Mouse (Mus musculus) kidney, postnatal 0 days (tissue): ENCODE measurements around the gene Mitf. TPM values are rescaled to one million over a fixed set of nuclear protein-coding genes. Genes with fewer than 3 reads are reported as not detected.

Source experiments
- ATAC-seq: fragments of 200-750 bp; cut with Nextera tagmentation; replicated peaks from 2 replicates; pipeline ENCODE4 v1.8.0; 2017; ENCODE audit warnings: low read depth, moderate number of reproducible peaks, moderate TSS enrichment, moderate library complexity; ENCODE audit not compliant: low FRiP score
- DNase-seq: peaks from one replicate; pipeline ENCODE4 v3.0.0-alpha.2; 2016; ENCODE audit warnings: low spot score
- H3K27ac ChIP-seq: fragments of 300-500 bp; sonication (generic); 2 replicates; pipeline ENCODE4 v1.5.1; 2014; ENCODE audit warnings: mild to moderate bottlenecking
- H3K27me3 ChIP-seq: fragments of 300-500 bp; sonication (generic); 2 replicates; pipeline ENCODE4 v1.6.1; 2014; ENCODE audit warnings: low read length, mixed read lengths; ENCODE audit not compliant: insufficient read depth
- H3K36me3 ChIP-seq: fragments of 300-500 bp; sonication (generic); 2 replicates; pipeline ENCODE4 v1.6.1; 2014; ENCODE audit warnings: low read length, mixed read lengths; ENCODE audit not compliant: insufficient read depth
- H3K4me1 ChIP-seq: fragments of 300-500 bp; sonication (generic); replicated peaks from 2 replicates; pipeline ENCODE4 v1.6.1; 2014; ENCODE audit warnings: antibody characterized with exemption, low read length, mixed read lengths; ENCODE audit not compliant: insufficient read depth
- H3K4me2 ChIP-seq: fragments of 300-500 bp; sonication (generic); 2 replicates; pipeline ENCODE4 v1.6.1; 2014; ENCODE audit warnings: mild to moderate bottlenecking, low read length, moderate library complexity, mixed read lengths
- H3K4me3 ChIP-seq: fragments of 300-500 bp; sonication (generic); replicated peaks from 2 replicates; pipeline ENCODE4 v1.5.1; 2014; ENCODE audit warnings: low read depth, low read length
- H3K9ac ChIP-seq: fragments of 300-500 bp; sonication (generic); 2 replicates; pipeline ENCODE4 v1.6.1; 2014; ENCODE audit warnings: low read depth, low read length
- H3K9me3 ChIP-seq: fragments of 300-500 bp; sonication (generic); replicated peaks from 2 replicates; pipeline ENCODE4 v1.6.1; 2016; ENCODE audit warnings: low read length, inconsistent platforms, mixed read lengths
- CTCF ChIP-seq: IDR thresholded peaks from 2 replicates; pipeline ENCODE4 v1.5.1; 2016; ENCODE audit warnings: antibody characterized with exemption, low read depth, mild to moderate bottlenecking, moderate library complexity
- WGBS: fragments of 180-500 bp; shearing (Covaris S2); extraction: QIAGEN DNeasy Blood & Tissue Kit; methylation state at CpG from one replicate; pipeline ENCODE4 v1.1.7; 2014; 5-methylcytosine and 5-hydroxymethylcytosine counted together
- polyA plus RNA-seq: library from polyadenylated mRNA; unstranded; fragments of >200 nt; fragmentation: Nextera tagmentation; extraction: Ambion mirVana; gene quantifications from 2 replicates; pipeline ENCODE4 v1.2.1, GENCODE M21; 2015

Mitf gene
- polyA plus RNA-seq, 1 experiment from 2014 or later: 6.8 TPM

DNA sequence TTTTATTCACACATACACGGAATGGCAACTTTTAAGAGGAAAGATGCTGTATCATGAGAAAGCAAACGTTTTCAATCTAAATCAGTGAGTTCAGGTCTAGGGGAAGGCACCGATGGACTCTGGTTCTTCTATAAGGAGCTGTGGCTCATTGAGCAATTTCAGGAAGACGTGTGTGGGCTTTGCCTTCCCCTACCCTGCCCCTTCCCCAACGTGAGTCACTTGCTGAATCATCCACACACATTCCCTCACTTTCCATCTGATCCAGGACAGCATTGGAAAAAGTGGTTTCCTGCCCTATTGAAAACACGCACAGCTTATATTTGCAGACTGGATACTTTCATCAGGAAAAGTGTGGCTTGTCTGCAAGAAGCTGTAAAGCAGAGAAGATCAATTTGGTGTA lies 11.3 kb downstream of the Mitf start:
- no peak for DNase-seq
- H3K27me3 ChIP-seq: no peaks in the 10 kb centered on the region
- no peak for ATAC-seq
- H3K9me3 ChIP-seq: no peaks in the 10 kb centered on the region
- WGBS: 52% methylated on average over 6 of the region's 6 CpGs
- TF ChIP-seq CTCF: no peak
- H3K27ac ChIP-seq: no peak overlapping the region
- H3K4me3 ChIP-seq: no peak overlapping the region
- no peak overlapping the region for H3K4me2 ChIP-seq
- no peak overlapping the region for H3K9ac ChIP-seq
- H3K4me1 ChIP-seq: peaks cover 18% of the 10 kb centered on the region
- no peaks in the 10 kb centered on the region for H3K36me3 ChIP-seq

DNA sequence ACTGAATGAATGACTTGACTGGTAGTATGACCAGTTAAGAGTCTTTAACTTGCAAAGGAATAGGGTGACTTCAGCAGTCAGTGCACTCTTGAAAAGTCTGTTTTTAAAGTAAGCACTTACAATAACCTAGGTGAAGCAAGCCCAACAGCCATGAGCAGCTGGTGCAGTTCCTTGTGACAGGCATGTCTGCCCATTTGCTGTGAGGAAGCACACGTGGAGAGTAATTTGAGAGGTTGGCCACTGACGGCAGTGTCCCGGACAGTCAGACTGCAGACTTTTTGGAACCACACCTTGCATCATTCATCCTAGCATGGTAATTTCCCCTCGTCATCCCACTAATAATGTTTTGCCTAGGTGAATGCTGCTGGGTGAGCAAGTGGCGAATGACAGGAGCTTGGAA lies 12.1 kb downstream of the Mitf start:
- H3K4me2 ChIP-seq: no peak overlapping the region
- ATAC-seq: no peak
- no peak overlapping the region for H3K27ac ChIP-seq
- no peak for TF ChIP-seq CTCF
- 37% methylated on average over 5 of the region's 5 CpGs for WGBS
- H3K4me1 ChIP-seq: peaks cover 18% of the 10 kb centered on the region
- no peaks in the 10 kb centered on the region for H3K27me3 ChIP-seq
- no peak overlapping the region for H3K9ac ChIP-seq
- no peak overlapping the region for H3K4me3 ChIP-seq
- no peaks in the 10 kb centered on the region for H3K9me3 ChIP-seq
- no peaks in the 10 kb centered on the region for H3K36me3 ChIP-seq
- no peak for DNase-seq

DNA sequence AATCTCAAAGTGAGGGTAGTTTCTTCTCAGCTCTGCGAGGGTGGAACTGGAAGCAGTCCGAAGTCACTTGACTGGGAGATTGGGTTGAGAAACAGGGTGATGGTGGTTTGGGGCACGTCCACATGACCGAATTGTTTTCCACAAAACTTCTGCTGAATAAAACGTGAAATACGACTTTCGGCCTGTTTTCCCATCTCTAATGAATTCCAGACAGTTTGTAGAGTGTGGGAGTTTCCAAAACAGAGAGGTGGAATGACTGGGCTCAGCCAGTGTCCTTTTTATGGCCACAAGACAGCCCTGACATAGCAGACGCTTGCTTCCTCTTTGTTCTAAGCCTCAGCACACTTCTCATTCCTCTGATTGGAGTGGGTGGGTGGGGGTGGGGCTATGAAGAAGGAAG lies 13.7 kb downstream of the Mitf start:
- DNase-seq (peak; percentile 83), ATAC-seq (peak; percentile 76)
- Histone ChIP-seq H3K4me1 (peaks cover 17% of the 10 kb centered on the region), H3K36me3 (no peaks in the 10 kb centered on the region), H3K27me3 (no peaks in the 10 kb centered on the region), H3K9ac (no peak overlapping the region), H3K4me3 (no peak overlapping the region), H3K9me3 (no peaks in the 10 kb centered on the region), H3K27ac (peak overlapping the region; percentile 10; the same call in 1 of the 2 replicates), H3K4me2 (no peak overlapping the region)
- 40% methylated on average over 8 of the region's 8 CpGs for WGBS
- no peak for TF ChIP-seq CTCF

DNA sequence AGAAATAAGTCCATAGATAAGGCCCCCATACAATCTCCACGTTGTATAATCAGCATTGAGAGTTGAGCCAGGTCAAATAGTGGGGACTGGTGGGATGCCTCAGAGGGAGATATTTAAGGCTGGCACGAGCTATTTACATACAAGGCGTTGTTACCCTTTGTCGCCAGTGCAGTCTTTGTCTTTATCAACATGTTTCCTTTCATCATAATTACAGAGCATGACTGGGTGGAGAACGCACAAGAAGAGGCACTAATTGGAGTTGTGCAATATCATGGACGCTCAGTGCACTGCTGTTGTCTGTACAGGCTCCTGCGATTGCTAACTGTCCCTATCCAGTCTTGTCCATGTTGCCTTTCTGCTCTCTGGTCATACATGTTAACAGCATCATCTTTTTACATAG lies 15.0 kb downstream of the Mitf start:
- TF ChIP-seq CTCF: no peak
- H3K27me3 ChIP-seq: no peaks in the 10 kb centered on the region

DNA sequence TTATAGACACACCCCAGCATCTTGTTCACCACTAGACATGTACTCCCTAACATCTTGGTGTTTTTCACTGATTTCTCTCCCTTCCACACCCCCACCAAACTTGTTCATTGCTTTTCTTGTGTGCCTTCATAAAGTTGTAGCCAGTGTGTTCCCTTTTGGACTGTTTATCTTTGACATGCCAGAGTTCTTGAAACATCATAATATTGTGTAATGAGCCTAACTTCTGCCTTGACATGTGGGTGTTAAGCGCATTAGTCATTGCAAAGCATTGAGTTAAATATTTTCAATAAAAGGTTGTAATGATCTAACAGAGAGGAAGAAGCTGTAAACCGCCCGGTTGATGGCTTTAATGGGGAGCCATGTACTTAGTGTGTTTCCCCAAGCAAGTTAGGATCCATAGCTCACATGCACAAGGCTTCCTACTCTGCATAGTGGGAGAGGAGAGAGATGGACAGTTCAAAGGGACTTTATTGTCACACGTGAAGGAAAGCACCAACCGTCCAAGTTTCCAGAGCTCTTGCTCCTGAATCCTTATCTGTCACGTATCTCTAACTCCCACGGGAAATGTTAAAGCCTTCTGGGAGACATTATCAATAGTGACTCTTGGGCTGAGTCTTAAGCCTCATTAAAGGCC lies 19.9 kb downstream of the Mitf start:
- TF ChIP-seq CTCF: no peak
- Histone ChIP-seq H3K4me1 (no peaks in the 10 kb centered on the region), H3K27ac (no peak overlapping the region), H3K9ac (no peak overlapping the region), H3K36me3 (no peaks in the 10 kb centered on the region), H3K4me2 (no peak overlapping the region), H3K9me3 (no peaks in the 10 kb centered on the region), H3K27me3 (no peaks in the 10 kb centered on the region), H3K4me3 (no peak overlapping the region)
- no peak for ATAC-seq
- WGBS: 68% methylated on average over 7 of the region's 7 CpGs
- DNase-seq: no peak

More for the DNA sequence above, 15.0 kb downstream of the Mitf start:
- WGBS: 95% methylated on average over 7 of the region's 7 CpGs
- no peak overlapping the region for H3K27ac ChIP-seq
- H3K36me3 ChIP-seq: no peaks in the 10 kb centered on the region
- H3K4me2 ChIP-seq: no peak overlapping the region
- no peak overlapping the region for H3K9ac ChIP-seq
- H3K4me3 ChIP-seq: no peak overlapping the region
- H3K4me1 ChIP-seq: 0 out of 2 replicates have a peak, but pooled peaks cover 6% of the 10 kb centered on the region
- no peaks in the 10 kb centered on the region for H3K9me3 ChIP-seq
- ATAC-seq (no peak), DNase-seq (no peak)

DNA sequence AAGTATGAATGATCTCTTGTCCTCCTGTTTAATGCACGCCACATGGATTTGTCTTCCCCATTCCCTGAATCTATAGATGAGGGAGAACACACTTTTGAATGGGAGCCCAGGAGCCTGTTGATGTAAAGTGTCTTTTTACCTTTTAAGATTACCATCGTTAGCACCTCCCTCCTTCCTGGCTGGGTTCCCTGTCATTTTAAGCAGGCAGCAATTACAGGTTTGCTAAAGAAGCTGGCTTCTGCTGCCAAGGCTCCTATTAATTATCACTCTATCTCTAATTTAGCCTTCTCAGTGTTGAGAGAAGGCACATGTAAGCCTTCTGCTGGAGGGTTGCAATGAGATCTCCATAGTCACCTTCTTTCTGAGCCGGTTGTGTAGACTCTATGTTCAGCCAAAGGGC lies 21.2 kb downstream of the Mitf start:
- Histone ChIP-seq H3K36me3 (no peaks in the 10 kb centered on the region), H3K4me1 (no peaks in the 10 kb centered on the region), H3K27me3 (no peaks in the 10 kb centered on the region), H3K27ac (no peak overlapping the region), H3K9ac (no peak overlapping the region), H3K9me3 (no peaks in the 10 kb centered on the region), H3K4me2 (no peak overlapping the region), H3K4me3 (no peak overlapping the region)
- DNase-seq: no peak
- WGBS: 70% methylated on average over 3 of the region's 3 CpGs
- TF ChIP-seq CTCF: no peak
- no peak for ATAC-seq
